Mouse (Mus musculus): ENCODE measurements at regions not wholly inside any gene's neighbourhood (a gene's known extent, or its start where the extent isn't known, plus 50 kb on each side); places are given as distances from the start of the nearest gene placed in this dataset.

DNA sequence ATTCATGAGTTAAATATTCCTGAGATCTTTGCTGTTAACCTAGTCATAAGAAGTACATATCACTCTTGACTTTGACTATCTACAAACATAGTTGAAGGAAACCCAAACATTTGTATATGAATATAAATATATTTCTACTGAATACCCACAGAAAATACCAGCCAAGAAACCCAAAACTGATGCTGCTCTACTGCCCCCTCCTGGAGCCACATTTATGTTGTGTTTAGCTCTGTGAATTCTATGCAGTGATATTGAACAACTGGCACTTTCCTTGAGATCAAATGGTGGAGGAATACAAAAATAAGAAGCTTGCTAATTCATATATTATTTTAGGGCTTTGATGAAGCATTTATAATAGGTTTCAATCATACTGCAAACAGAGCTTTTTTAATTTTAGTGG is 89.7 kb upstream of the Mageb16 start:
- TF ChIP-seq ZC3H11A (IDR thresholded peaks at IDR 0.05; ENCODE audit: borderline replicate concordance, low read depth, low read length) (peak; percentile 29; the same call in 1 of the 2 replicates), CHD2 (IDR thresholded peaks at IDR 0.05; ENCODE audit: low read depth, low read length) (no peak), ZNF384 (IDR thresholded peaks at IDR 0.05; ENCODE audit: low read depth, low read length) (no peak), MAFK (IDR thresholded peaks at IDR 0.05; ENCODE audit: insufficient read depth, low read depth, low read length) (no peak)
